Mouse (Mus musculus) thymus, adult 2 months (tissue): ENCODE results near the gene Tmem50a. TPM values are rescaled to one million over a fixed set of nuclear protein-coding genes. Genes with fewer than 3 reads are reported as not detected.
"Not testable (repeated sequence)": the region's sequence is repeated elsewhere in the genome, so short reads cannot be mapped to it uniquely, and the experiment has no call there.

Experiments used
- DNase-seq: peaks from one replicate; pipeline ENCODE4 v3.0.0; 2021
- H3K27ac ChIP-seq: fragments of 200-500 bp; 2 replicates; pipeline ENCODE4 v1.5.1; 2012; ENCODE audit warnings: low read length, control low read depth; ENCODE audit not compliant: control insufficient read depth, insufficient read depth
- H3K27me3 ChIP-seq: fragments of 200-500 bp; 2 replicates; pipeline ENCODE4 v1.6.1; 2012; ENCODE audit warnings: mild to moderate bottlenecking, low read length, moderate library complexity, mixed read lengths; ENCODE audit not compliant: control insufficient read depth, insufficient read depth
- H3K36me3 ChIP-seq: fragments of 200-500 bp; 2 replicates; pipeline ENCODE4 v1.6.1; 2012; ENCODE audit warnings: mild to moderate bottlenecking, low read length, moderate library complexity; ENCODE audit not compliant: control insufficient read depth, insufficient read depth
- H3K4me1 ChIP-seq: fragments of 200-500 bp; replicated peaks from 2 replicates; pipeline ENCODE4 v1.6.1; 2012; ENCODE audit warnings: low read length; ENCODE audit not compliant: control insufficient read depth, insufficient read depth
- H3K4me3 ChIP-seq: fragments of 200-500 bp; 2 replicates; pipeline ENCODE4 v1.5.1; 2012; ENCODE audit warnings: mild to moderate bottlenecking, low read length, control low read depth, moderate library complexity; ENCODE audit not compliant: control insufficient read depth, insufficient read depth
- CTCF ChIP-seq: fragments of 200-500 bp; IDR thresholded peaks from 2 replicates; pipeline ENCODE4 v1.5.1; 2012; ENCODE audit warnings: mild to moderate bottlenecking, control low read depth, low read length, moderate library complexity, borderline replicate concordance; ENCODE audit not compliant: control insufficient read depth, poor library complexity, insufficient read depth; ENCODE audit errors: extremely low read depth
- POLR2A ChIP-seq: fragments of 200-500 bp; IDR thresholded peaks from 2 replicates; pipeline ENCODE4 v1.6.1; 2012; ENCODE audit warnings: mild to moderate bottlenecking, low read length, control low read depth, moderate library complexity; ENCODE audit not compliant: control insufficient read depth, poor library complexity, insufficient read depth; ENCODE audit errors: extremely low read depth
- WGBS: fragments of 180-500 bp; shearing (Covaris S2); methylation state at CpG from one replicate; pipeline ENCODE4 v1.1.7; 2018; 5-methylcytosine and 5-hydroxymethylcytosine counted together
- polyA plus RNA-seq: library from polyadenylated mRNA; depleted of rRNA; stranded (reverse); fragments of >200 nt; gene quantifications from 2 replicates; pipeline ENCODE4 v1.2.3, GENCODE M21; 2012

Gene Tmem50a
- polyA plus RNA-seq, 1 experiment = 226 TPM

GRCm38 (mm10) chr4:134919733-134920540 lies 5.1 kb upstream of the Tmem50a start:
- peaks cover 40% of the 10 kb centered on the region for H3K4me1 ChIP-seq
- WGBS = 7% methylated on average over 12 of the region's 12 CpGs
- H3K36me3 ChIP-seq = peaks cover 5% of the 10 kb centered on the region
- H3K4me3 ChIP-seq = no peak overlapping the region
- TF ChIP-seq POLR2A = no peak
- TF ChIP-seq CTCF = no peak
- H3K27ac ChIP-seq = peak overlapping the region; percentile 99
- peak; percentile 42 for DNase-seq
- no peaks in the 10 kb centered on the region for H3K27me3 ChIP-seq

- H3K36me3 ChIP-seq = no peaks in the 10 kb centered on the region
- peak; percentile 73 for DNase-seq
- peak overlapping the region; percentile 99 for H3K27ac ChIP-seq
- H3K4me1 ChIP-seq = peaks cover 40% of the 10 kb centered on the region
- WGBS = 2% methylated on average over 7 of the region's 7 CpGs
- TF ChIP-seq POLR2A = no peak
- H3K27me3 ChIP-seq = no peaks in the 10 kb centered on the region
- H3K4me3 ChIP-seq = no peak overlapping the region
Measured at GRCm38 (mm10) chr4:134918381-134918780, 3.6 kb upstream of the Tmem50a start.

GRCm38 (mm10) chr4:134917194-134917593 lies 2.4 kb upstream of the Tmem50a start:
- peak overlapping the region; percentile 19; the same call in 1 of the 2 replicates for H3K27ac ChIP-seq
- DNase-seq = no peak

GRCm38 (mm10) chr4:134915223-134916050 lies 613 bp upstream of the Tmem50a start:
- TF ChIP-seq POLR2A = no peak
- no peak for TF ChIP-seq CTCF
- Histone ChIP-seq H3K27ac (peak overlapping the region; percentile 19; the same call in 1 of the 2 replicates), H3K4me3 (no peak overlapping the region), H3K27me3 (no peaks in the 10 kb centered on the region), H3K4me1 (peaks cover 42% of the 10 kb centered on the region), H3K36me3 (peaks cover 13% of the 10 kb centered on the region)
- peak; percentile 26 for DNase-seq
- WGBS = 72% methylated on average over 14 of the region's 14 CpGs

More at GRCm38 (mm10) chr4:134917194-134917593, 2.4 kb upstream of the Tmem50a start:
- WGBS = 94% methylated on average over 3 of the region's 3 CpGs
- no peak for TF ChIP-seq POLR2A
- TF ChIP-seq CTCF = no peak
- Histone ChIP-seq H3K36me3 (peaks cover 6% of the 10 kb centered on the region; the same call in 1 of the 2 replicates), H3K4me1 (peaks cover 46% of the 10 kb centered on the region), H3K27me3 (no peaks in the 10 kb centered on the region), H3K4me3 (no peak overlapping the region)

GRCm38 (mm10) chr4:134914122-134914863 lies 531 bp downstream of the Tmem50a start:
- Histone ChIP-seq H3K4me1 (peaks cover 31% of the 10 kb centered on the region), H3K27me3 (no peaks in the 10 kb centered on the region), H3K27ac (peak overlapping the region; percentile 82), H3K4me3 (peak overlapping the region; percentile 83), H3K36me3 (peaks cover 17% of the 10 kb centered on the region)
- TF ChIP-seq CTCF = no peak
- no peak for TF ChIP-seq POLR2A
- under 1% methylated on average over 43 of the region's 43 CpGs for WGBS
- DNase-seq = no peak

GRCm38 (mm10) chr4:134913413-134913812 lies 1.4 kb downstream of the Tmem50a start:
- DNase-seq = peak; percentile 84
- TF ChIP-seq POLR2A (no peak), CTCF (no peak)
- 0 out of 2 replicates have a peak overlapping the region, but pooled peaks have one; percentile 1 for H3K4me3 ChIP-seq

GRCm38 (mm10) chr4:134911406-134911805 lies 3.4 kb downstream of the Tmem50a start:
- Histone ChIP-seq H3K4me1 (peaks cover 14% of the 10 kb centered on the region), H3K36me3 (peaks cover 42% of the 10 kb centered on the region)
- H3K4me3 ChIP-seq, H3K27me3 ChIP-seq, H3K27ac ChIP-seq, DNase-seq: not testable (repeated sequence)
- WGBS = 96% methylated on average over 8 of the region's 8 CpGs

More at GRCm38 (mm10) chr4:134913413-134913812, 1.4 kb downstream of the Tmem50a start:
- Histone ChIP-seq H3K27me3 (no peaks in the 10 kb centered on the region), H3K36me3 (peaks cover 26% of the 10 kb centered on the region), H3K27ac (no peak overlapping the region), H3K4me1 (peaks cover 26% of the 10 kb centered on the region)
- 30% methylated on average over 3 of the region's 3 CpGs for WGBS
